Mouse (Mus musculus): Measurements from ENCODE around the gene Efcab5. TPM values are rescaled to one million over a fixed set of nuclear protein-coding genes. Genes with fewer than 3 reads are reported as not detected.
"Not testable (repeated sequence)": the region's sequence is repeated elsewhere in the genome, so short reads cannot be mapped to it uniquely, and the experiment has no call there.

The Efcab5 gene
- polyA plus RNA-seq, 1 experiment from 2014 or later, result 0.21 TPM

DNA sequence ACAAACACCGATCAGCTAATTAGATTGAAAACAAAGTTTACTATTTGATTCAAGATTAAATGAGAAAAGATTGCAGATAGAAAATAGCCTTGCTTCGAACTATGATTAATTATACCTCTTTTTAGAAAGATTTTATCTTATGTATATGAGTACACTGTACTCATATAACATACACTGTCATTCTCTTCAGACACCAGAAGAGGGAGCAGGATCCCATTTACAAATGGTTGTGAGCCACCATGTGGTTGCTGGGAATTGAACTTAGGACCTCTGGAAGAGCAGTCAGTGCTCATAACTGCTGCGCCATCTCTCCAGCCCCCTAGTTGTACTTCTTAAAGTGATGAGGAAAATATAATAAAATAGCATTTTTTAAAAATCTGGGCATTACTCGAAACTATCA, 55.3 kb downstream of the Efcab5 start:
- H3K4me1 ChIP-seq (ENCODE audit: control insufficient read depth, insufficient read depth, low read length), result no peaks in the 10 kb centered on the region
- 97% methylated on average over 4 of the region's 4 CpGs for WGBS
- H3K36me3 ChIP-seq (ENCODE audit: control insufficient read depth, insufficient read depth, low read length), result no peaks in the 10 kb centered on the region
- H3K4me2 ChIP-seq (ENCODE audit: low read depth), result no peak overlapping the region
- DNase-seq (ENCODE audit: low spot score), result no peak
- H3K9me3 ChIP-seq (ENCODE audit: control insufficient read depth, low read length), result no peaks in the 10 kb centered on the region
- H3K27me3 ChIP-seq (ENCODE audit: control insufficient read depth, insufficient read depth, low read length), result no peaks in the 10 kb centered on the region
- H3K9ac ChIP-seq (ENCODE audit: low read length), result no peak overlapping the region
- ATAC-seq (ENCODE audit: insufficient read depth, low FRiP score, low TSS enrichment), result no peak
- H3K27ac ChIP-seq (ENCODE audit: low read depth, low read length), result no peak overlapping the region
- no peak overlapping the region for H3K4me3 ChIP-seq (ENCODE audit: low read depth, low read length)

DNA sequence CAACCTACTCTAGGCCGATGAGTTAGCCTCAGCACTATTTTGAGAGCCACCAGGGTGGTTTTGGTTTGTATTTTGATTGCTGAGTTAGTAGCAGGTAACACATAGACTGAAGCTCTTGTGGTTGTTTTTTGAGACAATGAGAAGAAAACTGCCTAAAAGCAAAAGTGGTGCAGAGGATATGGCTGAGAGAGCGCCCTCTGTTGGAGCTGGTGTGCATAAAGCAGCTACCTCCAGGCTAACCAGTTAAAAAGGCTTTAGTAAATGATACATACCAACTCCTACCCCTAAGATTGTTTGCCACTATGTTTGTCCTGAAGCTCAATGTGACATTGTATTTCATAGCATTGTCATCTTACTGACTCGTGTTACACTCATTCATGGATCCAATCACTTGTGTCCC, 56.2 kb downstream of the Efcab5 start:
- WGBS, result 54% methylated on average over 3 of the region's 3 CpGs
- DNase-seq (ENCODE audit: low spot score), result no peak
- Histone ChIP-seq H3K27me3 (ENCODE audit: control insufficient read depth, insufficient read depth, low read length) (no peaks in the 10 kb centered on the region), H3K9ac (ENCODE audit: low read length) (no peak overlapping the region), H3K27ac (ENCODE audit: low read depth, low read length) (no peak overlapping the region), H3K4me1 (ENCODE audit: control insufficient read depth, insufficient read depth, low read length) (no peaks in the 10 kb centered on the region), H3K9me3 (ENCODE audit: control insufficient read depth, low read length) (no peaks in the 10 kb centered on the region), H3K4me3 (ENCODE audit: low read depth, low read length) (no peak overlapping the region), H3K36me3 (ENCODE audit: control insufficient read depth, insufficient read depth, low read length) (no peaks in the 10 kb centered on the region), H3K4me2 (ENCODE audit: low read depth) (no peak overlapping the region)
- no peak for ATAC-seq (ENCODE audit: insufficient read depth, low FRiP score, low TSS enrichment)

DNA sequence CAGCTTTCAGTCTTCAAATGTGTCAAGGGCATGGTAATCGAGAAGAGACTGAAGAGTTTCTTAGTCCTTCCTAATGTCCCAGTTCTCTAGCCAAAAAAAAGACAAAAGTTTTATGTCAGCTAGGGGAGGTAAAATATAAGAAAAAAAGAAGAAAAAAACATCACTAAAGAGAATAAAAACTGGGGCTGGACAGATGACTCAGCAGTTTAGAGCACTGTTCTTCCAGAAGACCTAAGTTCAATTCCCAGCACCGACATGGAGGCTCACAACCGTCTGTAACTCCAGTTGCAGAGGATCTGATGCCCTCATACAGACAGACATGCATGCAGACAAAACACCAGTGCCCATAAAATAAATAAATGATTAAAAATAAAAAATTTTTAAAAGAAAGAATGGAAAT, 60.2 kb downstream of the Efcab5 start:
- WGBS, result 89% methylated on average over 3 of the region's 3 CpGs
- Histone ChIP-seq H3K27me3 (ENCODE audit: control insufficient read depth, insufficient read depth, low read length) (no peaks in the 10 kb centered on the region), H3K9me3 (ENCODE audit: control insufficient read depth, low read length) (no peaks in the 10 kb centered on the region), H3K4me1 (ENCODE audit: control insufficient read depth, insufficient read depth, low read length) (no peaks in the 10 kb centered on the region), H3K27ac (ENCODE audit: low read depth, low read length) (no peak overlapping the region), H3K36me3 (ENCODE audit: control insufficient read depth, insufficient read depth, low read length) (no peaks in the 10 kb centered on the region), H3K9ac (ENCODE audit: low read length) (no peak overlapping the region), H3K4me2 (ENCODE audit: low read depth) (no peak overlapping the region), H3K4me3 (ENCODE audit: low read depth, low read length) (no peak overlapping the region)
- ATAC-seq (ENCODE audit: insufficient read depth, low FRiP score, low TSS enrichment) (no peak), DNase-seq (ENCODE audit: low spot score) (no peak)

DNA sequence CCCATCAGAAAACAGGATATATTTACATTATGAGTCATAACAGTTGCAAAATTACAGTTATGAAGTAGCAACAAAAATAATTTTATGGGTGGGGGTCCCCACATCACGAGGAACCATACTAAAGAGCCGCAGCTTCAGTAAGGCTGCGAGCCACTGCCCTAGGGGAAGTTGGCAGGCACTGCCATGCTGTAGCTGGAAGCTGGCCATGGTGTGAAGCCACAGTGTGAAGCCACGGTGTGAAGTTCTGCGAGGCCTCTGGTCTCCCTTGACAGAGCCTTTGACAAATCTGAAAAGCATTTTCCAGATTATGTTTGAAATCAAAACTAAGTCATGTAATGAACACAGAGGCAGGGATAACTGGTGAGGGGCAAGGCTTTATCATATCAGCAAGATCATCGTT, 77.6 kb downstream of the Efcab5 start:
- no peak for DNase-seq (ENCODE audit: low spot score)
- no peaks in the 10 kb centered on the region for H3K4me1 ChIP-seq (ENCODE audit: control insufficient read depth, insufficient read depth, low read length)
- H3K9ac ChIP-seq (ENCODE audit: low read length), result no peak overlapping the region
- H3K36me3 ChIP-seq (ENCODE audit: control insufficient read depth, insufficient read depth, low read length), result no peaks in the 10 kb centered on the region
- H3K27ac ChIP-seq (ENCODE audit: low read depth, low read length), result no peak overlapping the region
- no peaks in the 10 kb centered on the region for H3K27me3 ChIP-seq (ENCODE audit: control insufficient read depth, insufficient read depth, low read length)
- H3K4me3 ChIP-seq (ENCODE audit: low read depth, low read length), result no peak overlapping the region
- WGBS, result 84% methylated on average over 6 of the region's 6 CpGs
- no peak overlapping the region for H3K4me2 ChIP-seq (ENCODE audit: low read depth)
- no peak for ATAC-seq (ENCODE audit: insufficient read depth, low FRiP score, low TSS enrichment)
- no peaks in the 10 kb centered on the region for H3K9me3 ChIP-seq (ENCODE audit: control insufficient read depth, low read length)

DNA sequence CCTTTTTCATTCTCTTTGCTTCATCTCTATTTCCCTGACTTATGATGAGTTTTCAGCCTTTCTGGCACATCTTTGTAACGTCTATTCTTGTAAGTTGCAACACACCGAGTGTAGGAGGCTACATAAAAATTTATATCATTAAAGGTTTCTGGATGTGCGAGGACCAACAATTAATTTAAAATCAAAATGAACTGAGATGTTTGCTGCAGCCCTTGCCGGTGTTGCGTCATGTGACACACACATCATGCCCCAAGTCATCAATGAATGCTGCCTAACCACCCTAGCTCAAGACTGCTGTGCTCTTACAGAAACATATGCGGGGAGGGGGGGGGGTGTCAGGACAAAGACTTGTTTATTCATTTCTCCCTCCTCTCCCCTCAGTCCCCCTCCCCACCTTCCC, 80.3 kb downstream of the Efcab5 start:
- H3K36me3 ChIP-seq (ENCODE audit: control insufficient read depth, insufficient read depth, low read length), result no peaks in the 10 kb centered on the region

GRCm38 (mm10) chr11:77107872-77108271, 80.9 kb downstream of the Efcab5 start:
- not testable (repeated sequence) for ATAC-seq (ENCODE audit: insufficient read depth, low FRiP score, low TSS enrichment); H3K9me3 ChIP-seq (ENCODE audit: control insufficient read depth, low read length); H3K4me2 ChIP-seq (ENCODE audit: low read depth); H3K9ac ChIP-seq (ENCODE audit: low read length); H3K4me1 ChIP-seq (ENCODE audit: control insufficient read depth, insufficient read depth, low read length); H3K27me3 ChIP-seq (ENCODE audit: control insufficient read depth, insufficient read depth, low read length); DNase-seq (ENCODE audit: low spot score); H3K4me3 ChIP-seq (ENCODE audit: low read depth, low read length); H3K27ac ChIP-seq (ENCODE audit: low read depth, low read length); H3K36me3 ChIP-seq (ENCODE audit: control insufficient read depth, insufficient read depth, low read length)
- WGBS, result 80% methylated on average over 12 of the region's 12 CpGs

More for the DNA sequence above, 80.3 kb downstream of the Efcab5 start:
- H3K27me3 ChIP-seq (ENCODE audit: control insufficient read depth, insufficient read depth, low read length), result no peaks in the 10 kb centered on the region
- H3K4me3 ChIP-seq (ENCODE audit: low read depth, low read length), result no peak overlapping the region
- H3K9ac ChIP-seq (ENCODE audit: low read length), result no peak overlapping the region
- H3K27ac ChIP-seq (ENCODE audit: low read depth, low read length), result no peak overlapping the region
- H3K4me1 ChIP-seq (ENCODE audit: control insufficient read depth, insufficient read depth, low read length), result no peaks in the 10 kb centered on the region
- DNase-seq (ENCODE audit: low spot score) (no peak), ATAC-seq (ENCODE audit: insufficient read depth, low FRiP score, low TSS enrichment) (no peak)
- WGBS, result 89% methylated on average over 6 of the region's 6 CpGs
- H3K9me3 ChIP-seq (ENCODE audit: control insufficient read depth, low read length), result no peaks in the 10 kb centered on the region
- H3K4me2 ChIP-seq (ENCODE audit: low read depth), result no peak overlapping the region

- no peak overlapping the region for H3K27ac ChIP-seq (ENCODE audit: low read depth, low read length)
- ATAC-seq (ENCODE audit: insufficient read depth, low FRiP score, low TSS enrichment) (no peak), DNase-seq (ENCODE audit: low spot score) (no peak)
- H3K4me3 ChIP-seq (ENCODE audit: low read depth, low read length), result no peak overlapping the region
- no peaks in the 10 kb centered on the region for H3K4me1 ChIP-seq (ENCODE audit: control insufficient read depth, insufficient read depth, low read length)
- no peaks in the 10 kb centered on the region for H3K27me3 ChIP-seq (ENCODE audit: control insufficient read depth, insufficient read depth, low read length)
- WGBS, result 92% methylated on average over 6 of the region's 6 CpGs
- H3K4me2 ChIP-seq (ENCODE audit: low read depth), result no peak overlapping the region
- no peaks in the 10 kb centered on the region for H3K36me3 ChIP-seq (ENCODE audit: control insufficient read depth, insufficient read depth, low read length)
- H3K9ac ChIP-seq (ENCODE audit: low read length), result no peak overlapping the region
- no peaks in the 10 kb centered on the region for H3K9me3 ChIP-seq (ENCODE audit: control insufficient read depth, low read length)
Measured at GRCm38 (mm10) chr11:77106961-77107360, 81.8 kb downstream of the Efcab5 start.

- Histone ChIP-seq H3K9me3 (ENCODE audit: control insufficient read depth, low read length) (no peaks in the 10 kb centered on the region), H3K27me3 (ENCODE audit: control insufficient read depth, insufficient read depth, low read length) (no peaks in the 10 kb centered on the region), H3K4me3 (ENCODE audit: low read depth, low read length) (no peak overlapping the region), H3K27ac (ENCODE audit: low read depth, low read length) (no peak overlapping the region), H3K9ac (ENCODE audit: low read length) (no peak overlapping the region), H3K36me3 (ENCODE audit: control insufficient read depth, insufficient read depth, low read length) (no peaks in the 10 kb centered on the region), H3K4me1 (ENCODE audit: control insufficient read depth, insufficient read depth, low read length) (no peaks in the 10 kb centered on the region), H3K4me2 (ENCODE audit: low read depth) (no peak overlapping the region)
- peak; percentile 84 for DNase-seq (ENCODE audit: low spot score)
- ATAC-seq (ENCODE audit: insufficient read depth, low FRiP score, low TSS enrichment), result no peak
- 15% methylated on average over 10 of the region's 10 CpGs for WGBS
Measured at GRCm38 (mm10) chr11:77100137-77100937, 88.4 kb downstream of the Efcab5 start.

GRCm38 (mm10) chr11:77098332-77098972, 90.3 kb downstream of the Efcab5 start:
- H3K36me3 ChIP-seq (ENCODE audit: control insufficient read depth, insufficient read depth, low read length), result no peaks in the 10 kb centered on the region
- no peaks in the 10 kb centered on the region for H3K4me1 ChIP-seq (ENCODE audit: control insufficient read depth, insufficient read depth, low read length)
- no peak overlapping the region for H3K4me2 ChIP-seq (ENCODE audit: low read depth)
- DNase-seq (ENCODE audit: low spot score) (no peak), ATAC-seq (ENCODE audit: insufficient read depth, low FRiP score, low TSS enrichment) (no peak)
- H3K27me3 ChIP-seq (ENCODE audit: control insufficient read depth, insufficient read depth, low read length), result no peaks in the 10 kb centered on the region
- no peak overlapping the region for H3K4me3 ChIP-seq (ENCODE audit: low read depth, low read length)
- H3K9me3 ChIP-seq (ENCODE audit: control insufficient read depth, low read length), result no peaks in the 10 kb centered on the region
- WGBS, result 85% methylated on average over 19 of the region's 19 CpGs
- no peak overlapping the region for H3K27ac ChIP-seq (ENCODE audit: low read depth, low read length)
- H3K9ac ChIP-seq (ENCODE audit: low read length), result no peak overlapping the region

Measured in neural tube, embryonic 11.5 days (tissue).